Mouse (Mus musculus) lung, embryonic 16.5 days (tissue): ENCODE measurements around the gene Apbb2. TPM values are rescaled to one million over a fixed set of nuclear protein-coding genes. Genes with fewer than 3 reads are reported as not detected.

ENCODE experiments used
- ATAC-seq: fragments of 200-750 bp; cut with Nextera tagmentation; 2 replicates; pipeline ENCODE4 v1.8.0; 2017; ENCODE audit warnings: low read depth, mild to moderate bottlenecking, moderate library complexity
- H3K27ac ChIP-seq: fragments of 300-500 bp; sonication (generic); 2 replicates; pipeline ENCODE4 v1.5.1; 2014; ENCODE audit warnings: mild to moderate bottlenecking, control low read depth, low read length
- H3K27me3 ChIP-seq: fragments of 300-500 bp; sonication (generic); 2 replicates; pipeline ENCODE4 v1.6.1; 2014; ENCODE audit warnings: low read depth, low read length, mixed read lengths; ENCODE audit not compliant: control insufficient read depth, insufficient read depth
- H3K36me3 ChIP-seq: fragments of 300-500 bp; sonication (generic); 2 replicates; pipeline ENCODE4 v1.6.1; 2014; ENCODE audit warnings: low read length; ENCODE audit not compliant: control insufficient read depth, insufficient read depth
- H3K4me1 ChIP-seq: fragments of 300-500 bp; sonication (generic); replicated peaks from 2 replicates; pipeline ENCODE4 v1.6.1; 2014; ENCODE audit warnings: low read length, mixed read lengths; ENCODE audit not compliant: control insufficient read depth, insufficient read depth
- H3K4me2 ChIP-seq: fragments of 300-500 bp; sonication (generic); 2 replicates; pipeline ENCODE4 v1.6.1; 2014; ENCODE audit warnings: low read depth, low read length, control low read depth
- H3K4me3 ChIP-seq: fragments of 300-500 bp; sonication (generic); 2 replicates; pipeline ENCODE4 v1.5.1; 2014; ENCODE audit warnings: mild to moderate bottlenecking, low read length, control low read depth
- H3K9ac ChIP-seq: fragments of 300-500 bp; sonication (generic); 2 replicates; pipeline ENCODE4 v1.6.1; 2014; ENCODE audit warnings: low read length, control low read depth
- H3K9me3 ChIP-seq: fragments of 300-500 bp; sonication (generic); 2 replicates; pipeline ENCODE4 v1.6.1; 2016; ENCODE audit warnings: low read length; ENCODE audit not compliant: control insufficient read depth
- WGBS: fragments of 180-500 bp; shearing (Covaris S2); extraction: QIAGEN DNeasy Blood & Tissue Kit; methylation state at CpG from one replicate; pipeline ENCODE4 v1.1.7; 2014; 5-methylcytosine and 5-hydroxymethylcytosine counted together
- polyA plus RNA-seq: library from polyadenylated mRNA; unstranded; fragments of >200 nt; fragmentation: Nextera tagmentation; extraction: Ambion mirVana; gene quantifications from 2 replicates; pipeline ENCODE4 v1.2.1, GENCODE M21; 2015

Apbb2 gene
- polyA plus RNA-seq, 1 experiment from 2014 or later: 56.7 TPM

DNA sequence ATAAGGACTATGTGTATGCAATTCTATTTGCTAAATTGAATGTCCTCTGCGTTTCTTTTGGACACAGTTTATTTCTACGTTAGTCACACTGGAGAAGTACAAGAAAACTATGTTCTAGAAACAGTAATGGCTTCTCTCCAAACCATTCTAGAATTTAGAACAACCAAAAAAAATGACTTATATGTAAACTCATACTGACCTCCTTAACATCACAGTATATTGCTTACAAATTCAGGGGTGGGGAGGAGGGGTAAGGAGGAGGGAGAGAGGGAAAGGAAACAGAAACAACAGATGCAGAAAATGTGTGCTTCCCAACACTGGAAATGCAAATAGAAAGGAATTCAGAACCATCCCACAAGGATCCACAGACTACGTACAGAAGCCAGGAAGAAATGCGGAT is 11.4 kb downstream of the Apbb2 start:
- Histone ChIP-seq H3K4me2 (no peak overlapping the region), H3K4me3 (no peak overlapping the region), H3K27me3 (no peaks in the 10 kb centered on the region), H3K36me3 (no peaks in the 10 kb centered on the region), H3K9me3 (no peaks in the 10 kb centered on the region), H3K27ac (peak overlapping the region; percentile 9; the same call in 1 of the 2 replicates), H3K9ac (no peak overlapping the region), H3K4me1 (peaks cover 51% of the 10 kb centered on the region)
- ATAC-seq: peak; percentile 18; the same call in 1 of the 2 replicates
- WGBS: 48% methylated on average over 4 of the region's 4 CpGs

DNA sequence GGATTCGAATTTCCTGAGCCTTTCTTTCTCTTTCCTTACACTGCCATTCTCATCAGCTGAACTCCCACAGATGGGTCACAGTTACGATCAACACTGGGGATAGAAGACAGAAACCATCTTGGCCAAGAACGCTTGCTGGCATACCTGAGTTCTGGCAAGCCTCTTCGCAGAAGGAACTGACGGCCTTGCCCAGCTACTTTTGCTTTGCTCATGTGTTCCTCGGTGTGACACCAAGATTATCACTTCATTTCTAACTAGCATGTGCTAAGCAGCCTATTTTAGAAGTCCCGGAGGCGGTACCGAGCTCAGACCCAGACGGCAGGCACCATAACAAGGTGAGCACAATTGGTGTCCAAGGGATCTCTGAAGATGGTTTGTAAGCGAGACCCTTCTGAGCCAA is 12.9 kb downstream of the Apbb2 start:
- ATAC-seq: no peak
- H3K4me3 ChIP-seq: no peak overlapping the region
- no peaks in the 10 kb centered on the region for H3K36me3 ChIP-seq
- H3K27me3 ChIP-seq: no peaks in the 10 kb centered on the region
- H3K4me2 ChIP-seq: no peak overlapping the region
- no peak overlapping the region for H3K9ac ChIP-seq
- no peaks in the 10 kb centered on the region for H3K9me3 ChIP-seq
- H3K27ac ChIP-seq: no peak overlapping the region
- WGBS: 83% methylated on average over 11 of the region's 11 CpGs
- peaks cover 44% of the 10 kb centered on the region for H3K4me1 ChIP-seq

DNA sequence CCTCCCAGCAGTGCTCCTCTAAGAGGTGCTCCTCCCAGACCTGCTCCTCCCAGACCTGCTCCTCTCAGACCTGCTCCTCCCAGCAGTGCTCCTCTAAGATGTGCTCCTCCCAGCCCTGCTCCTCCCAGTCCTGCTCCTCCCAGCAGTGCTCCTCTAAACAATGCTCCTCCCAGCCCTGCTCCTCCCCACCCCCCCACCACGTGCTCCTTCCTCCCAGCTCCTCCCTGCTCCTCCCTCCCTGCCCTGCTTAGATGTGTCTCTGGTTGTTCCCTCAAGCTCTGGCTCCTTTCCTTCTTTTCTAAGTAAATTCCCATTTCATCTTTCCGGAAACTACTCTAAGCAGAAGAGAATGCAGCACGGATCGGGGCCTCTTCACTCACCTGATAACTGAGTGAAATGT is 14.2 kb downstream of the Apbb2 start:
- Histone ChIP-seq H3K9ac (no peak overlapping the region), H3K9me3 (no peaks in the 10 kb centered on the region), H3K4me2 (no peak overlapping the region), H3K36me3 (no peaks in the 10 kb centered on the region), H3K27me3 (no peaks in the 10 kb centered on the region), H3K4me3 (no peak overlapping the region), H3K27ac (peak overlapping the region; percentile 69), H3K4me1 (peaks cover 46% of the 10 kb centered on the region)
- 58% methylated on average over 4 of the region's 4 CpGs for WGBS
- no peak for ATAC-seq

DNA sequence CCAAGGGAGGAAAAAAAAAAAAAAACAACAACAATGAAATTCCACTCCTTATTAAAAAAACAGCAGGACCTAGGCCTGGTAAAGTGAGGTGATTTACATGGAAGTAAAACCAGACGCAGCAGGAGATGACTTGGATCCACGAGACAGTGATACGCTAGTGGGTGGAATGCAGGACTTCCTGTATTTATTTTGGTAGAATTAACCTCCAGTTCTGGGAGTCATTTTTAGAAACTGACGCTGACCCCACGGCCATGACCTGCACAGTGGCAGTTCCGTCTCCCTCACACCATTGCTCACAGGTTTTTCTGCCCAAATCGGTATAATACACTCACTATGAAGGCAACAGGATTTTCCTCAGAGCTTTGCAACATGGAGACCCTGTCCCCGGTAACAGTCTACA is 14.8 kb downstream of the Apbb2 start:
- Histone ChIP-seq H3K36me3 (no peaks in the 10 kb centered on the region), H3K27me3 (no peaks in the 10 kb centered on the region), H3K27ac (peak overlapping the region; percentile 69), H3K4me2 (peak overlapping the region; percentile 40), H3K4me1 (peaks cover 47% of the 10 kb centered on the region), H3K9ac (0 out of 2 replicates have a peak overlapping the region, but pooled peaks have one; percentile 16), H3K4me3 (no peak overlapping the region), H3K9me3 (no peaks in the 10 kb centered on the region)
- 0 out of 2 replicates have a peak, but pooled peaks have one; percentile 9 for ATAC-seq
- 29% methylated on average over 8 of the region's 8 CpGs for WGBS

GRCm38 (mm10) chr5:66603223-66603622 is 15.4 kb downstream of the Apbb2 start:
- Histone ChIP-seq H3K9me3 (no peaks in the 10 kb centered on the region), H3K4me1 (peaks cover 47% of the 10 kb centered on the region), H3K27ac (peak overlapping the region; percentile 69), H3K36me3 (no peaks in the 10 kb centered on the region), H3K4me3 (no peak overlapping the region), H3K9ac (0 out of 2 replicates have a peak overlapping the region, but pooled peaks have one; percentile 17), H3K4me2 (peak overlapping the region; percentile 40), H3K27me3 (no peaks in the 10 kb centered on the region)
- WGBS: 14% methylated on average over 7 of the region's 7 CpGs
- ATAC-seq: peak; percentile 64

- Histone ChIP-seq H3K27me3 (no peaks in the 10 kb centered on the region), H3K4me3 (no peak overlapping the region), H3K27ac (peak overlapping the region; percentile 69), H3K4me2 (no peak overlapping the region), H3K9ac (no peak overlapping the region), H3K9me3 (no peaks in the 10 kb centered on the region), H3K4me1 (peaks cover 42% of the 10 kb centered on the region), H3K36me3 (no peaks in the 10 kb centered on the region)
- 30% methylated on average over 9 of the region's 9 CpGs for WGBS
- ATAC-seq: no peak
These were observed 16.2 kb downstream of the Apbb2 start for GRCm38 (mm10) chr5:66602287-66602820.

DNA sequence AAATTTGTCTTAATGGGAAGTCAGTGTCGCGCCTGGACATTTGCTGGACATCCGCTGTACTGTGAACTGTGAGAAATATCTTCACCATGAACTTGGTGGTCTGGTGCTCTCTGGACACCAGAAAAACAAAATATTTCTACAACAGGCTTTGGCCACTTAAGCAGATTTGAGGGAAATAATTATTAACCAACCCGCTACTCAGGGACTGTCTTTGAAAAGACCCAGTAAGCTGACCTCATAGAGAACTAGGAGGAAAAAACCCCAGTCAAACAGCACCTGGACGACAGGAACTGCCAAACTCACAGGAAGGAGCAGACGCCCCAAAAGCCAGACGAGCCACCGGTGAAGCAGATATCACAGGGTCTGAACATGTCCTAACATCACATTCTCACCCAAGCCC is 18.2 kb downstream of the Apbb2 start:
- ATAC-seq: no peak
- WGBS: 42% methylated on average over 8 of the region's 8 CpGs

GRCm38 (mm10) chr5:66599888-66600287 is 18.7 kb downstream of the Apbb2 start:
- Histone ChIP-seq H3K4me2 (no peak overlapping the region), H3K4me1 (peaks cover 29% of the 10 kb centered on the region), H3K4me3 (peak overlapping the region; percentile 8; the same call in 1 of the 2 replicates), H3K27me3 (no peaks in the 10 kb centered on the region), H3K27ac (no peak overlapping the region), H3K9me3 (no peaks in the 10 kb centered on the region), H3K36me3 (no peaks in the 10 kb centered on the region), H3K9ac (no peak overlapping the region)
- 0 out of 2 replicates have a peak, but pooled peaks have one; percentile 24 for ATAC-seq
- WGBS: 38% methylated on average over 9 of the region's 9 CpGs

More for the DNA sequence above, 18.2 kb downstream of the Apbb2 start:
- no peaks in the 10 kb centered on the region for H3K36me3 ChIP-seq
- no peak overlapping the region for H3K9ac ChIP-seq
- H3K4me3 ChIP-seq: no peak overlapping the region
- no peak overlapping the region for H3K27ac ChIP-seq
- H3K27me3 ChIP-seq: no peaks in the 10 kb centered on the region
- peaks cover 29% of the 10 kb centered on the region for H3K4me1 ChIP-seq
- H3K4me2 ChIP-seq: no peak overlapping the region
- H3K9me3 ChIP-seq: no peaks in the 10 kb centered on the region

DNA sequence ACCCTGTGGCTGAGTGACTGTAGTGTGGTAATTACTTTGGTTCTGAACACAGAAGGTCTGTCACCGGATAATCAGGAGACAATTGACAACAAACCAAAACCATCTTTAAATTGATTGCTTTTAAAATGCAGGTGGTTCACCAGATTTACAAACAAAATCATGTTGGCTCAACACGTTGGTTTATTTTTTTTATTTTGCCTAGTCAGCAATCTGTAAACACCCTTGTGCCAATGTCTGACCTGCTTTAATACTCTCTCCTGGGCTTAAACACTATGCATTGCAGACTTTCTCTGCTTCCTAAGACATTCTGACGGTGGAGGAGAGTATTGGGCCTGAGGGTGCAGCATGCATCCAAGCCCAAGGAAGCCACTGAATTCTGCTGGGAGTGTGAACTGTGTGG is 22.3 kb downstream of the Apbb2 start:
- Histone ChIP-seq H3K9me3 (no peaks in the 10 kb centered on the region), H3K27ac (no peak overlapping the region), H3K4me3 (no peak overlapping the region), H3K4me2 (no peak overlapping the region), H3K27me3 (no peaks in the 10 kb centered on the region), H3K9ac (no peak overlapping the region), H3K36me3 (no peaks in the 10 kb centered on the region; the same call in 1 of the 2 replicates), H3K4me1 (peaks cover 8% of the 10 kb centered on the region; the same call in 1 of the 2 replicates)
- WGBS: 58% methylated on average over 3 of the region's 3 CpGs
- ATAC-seq: no peak
